Mouse (Mus musculus) cerebellum, postnatal 36 days (tissue): ENCODE measurements around the gene Nlgn2.
"Not testable (repeated sequence)": the region's sequence is repeated elsewhere in the genome, so short reads cannot be mapped to it uniquely, and the experiment has no call there.

Experiments used
- DNase-seq, 2 experiments: peaks; one replicate each; pipeline ENCODE4 v3.0.0; 2021 to 2022; ENCODE audit warnings: mixed read lengths in 2 of 2

Gene Nlgn2

DNA sequence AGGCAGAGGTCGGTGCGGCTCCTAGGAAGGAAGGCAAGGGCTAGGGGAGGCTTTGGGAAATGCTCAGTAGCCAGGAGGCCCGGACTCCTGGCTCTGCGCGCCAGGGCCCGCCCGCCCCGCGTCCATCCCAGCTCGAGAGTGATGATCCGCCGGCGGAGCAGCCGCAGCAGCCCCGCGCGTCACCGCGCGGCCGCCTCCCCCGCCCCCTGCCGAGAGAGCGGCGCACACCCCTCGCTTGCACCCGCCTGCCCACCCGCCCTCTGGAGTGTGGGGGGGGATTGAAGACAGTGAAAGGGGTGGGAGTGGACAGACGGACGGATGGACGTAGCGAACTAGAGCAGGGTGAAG, at the start of gene Nlgn2:
TSS of gene Nlgn2 (minus strand) at position 181 of the 348 bp plus-strand sequence.
- peak in 1 of 2 experiments; percentile 84 for DNase-seq

DNA sequence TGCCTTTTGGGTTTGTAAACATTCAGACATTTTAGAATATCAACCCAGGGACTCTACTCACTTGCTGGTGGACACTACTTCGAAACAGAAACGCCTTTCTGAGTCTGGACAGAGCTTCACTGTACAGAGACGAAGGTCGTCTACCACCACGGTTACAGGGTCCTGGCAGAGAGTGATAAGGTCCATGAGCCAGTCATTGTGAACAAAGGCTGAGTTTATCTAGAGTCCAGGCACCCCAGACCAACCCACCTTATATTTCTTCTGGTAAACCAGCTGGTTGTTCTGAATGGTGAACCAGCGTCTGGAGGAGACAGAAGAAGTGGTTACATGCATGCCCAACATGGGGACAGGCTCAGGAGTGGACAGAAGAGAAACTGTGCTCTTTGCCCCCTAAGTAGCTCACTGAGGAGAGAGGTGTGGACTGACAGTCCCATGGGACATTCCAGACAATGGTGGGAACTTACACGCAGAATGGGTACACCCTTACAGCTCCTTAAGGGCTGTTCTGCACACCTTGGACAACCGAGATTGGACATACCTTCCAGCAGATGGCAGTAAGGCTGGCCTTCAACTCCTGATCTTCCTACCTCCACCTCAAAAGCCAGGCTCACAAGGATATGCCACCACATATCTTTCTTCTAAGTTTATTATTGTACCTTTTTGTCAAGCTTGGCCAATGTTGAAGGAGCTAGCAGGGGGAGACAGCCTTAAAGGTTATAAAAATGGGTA, 49.5 kb upstream of the Nlgn2 start:
- no peak for DNase-seq

DNA sequence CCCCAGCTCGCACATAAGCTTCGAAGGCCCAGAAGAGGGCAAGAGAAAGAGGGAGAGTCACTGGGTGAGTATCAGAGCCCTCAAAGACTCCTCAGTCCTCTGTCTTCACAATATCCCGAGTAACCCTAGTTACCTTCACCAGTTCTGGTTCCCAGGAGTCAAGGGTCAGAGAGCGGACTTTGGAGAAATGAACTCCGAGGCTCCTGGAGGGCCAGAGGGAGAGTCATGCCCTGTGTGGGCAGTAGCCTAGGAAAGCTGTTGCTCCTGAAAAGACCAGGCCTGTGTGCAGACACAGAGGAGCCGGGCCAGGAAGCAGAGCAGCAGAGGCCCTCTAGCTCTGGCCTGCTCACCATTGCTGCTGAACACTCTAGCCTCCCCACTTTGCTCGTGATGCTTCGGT, 47.1 kb upstream of the Nlgn2 start:
- no peak for DNase-seq

DNA sequence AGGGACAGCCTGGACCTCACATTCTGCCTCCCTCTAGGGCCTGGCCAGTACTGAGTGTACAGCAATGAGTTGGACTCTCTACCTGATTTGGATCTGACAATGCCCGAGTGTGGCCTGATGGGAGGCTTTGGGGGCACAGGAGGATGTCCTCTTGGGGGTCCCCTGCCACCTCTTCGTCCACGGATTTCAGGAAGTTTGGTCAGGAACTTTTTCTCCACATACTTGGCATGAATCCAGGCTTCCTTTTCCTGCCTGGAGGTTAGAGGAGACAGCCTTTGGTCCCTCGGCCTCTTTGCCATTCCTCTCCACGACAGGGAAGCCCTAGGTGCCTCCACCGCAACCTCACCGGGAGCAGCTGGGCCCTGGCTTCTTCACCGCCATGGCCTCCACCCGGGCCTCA, 46.7 kb upstream of the Nlgn2 start:
- no peak for DNase-seq

DNA sequence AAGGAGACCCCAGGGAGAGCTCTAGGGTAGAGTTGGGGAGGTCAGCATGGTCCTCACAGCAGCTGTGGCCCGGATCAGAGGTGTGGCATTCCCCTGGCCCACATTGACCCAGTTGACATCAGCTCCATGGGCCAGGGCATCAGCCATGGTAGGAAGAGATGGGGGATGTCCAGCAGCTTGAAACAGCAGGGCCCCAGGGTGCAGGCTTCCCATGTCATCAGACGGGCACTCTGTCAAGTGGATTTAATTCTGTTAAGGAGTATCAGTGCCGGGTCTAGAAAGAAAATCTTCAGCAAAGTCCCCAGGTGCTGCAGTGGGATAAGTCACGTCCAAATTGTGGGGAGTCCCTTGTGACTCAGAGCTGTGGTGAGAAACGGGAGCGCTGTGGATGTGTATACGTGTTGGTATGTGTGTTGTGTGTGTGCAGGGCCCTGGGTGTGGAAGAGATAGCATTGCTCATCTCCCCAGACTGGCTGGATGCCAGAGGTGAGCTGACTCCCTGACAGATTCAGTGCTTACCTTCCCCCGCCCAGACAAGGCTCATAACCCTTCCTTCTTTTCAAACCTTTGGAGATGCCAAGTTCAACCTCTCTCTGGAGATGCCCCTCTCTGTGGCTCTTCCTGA, 46.1 kb upstream of the Nlgn2 start:
- DNase-seq: no peak

DNA sequence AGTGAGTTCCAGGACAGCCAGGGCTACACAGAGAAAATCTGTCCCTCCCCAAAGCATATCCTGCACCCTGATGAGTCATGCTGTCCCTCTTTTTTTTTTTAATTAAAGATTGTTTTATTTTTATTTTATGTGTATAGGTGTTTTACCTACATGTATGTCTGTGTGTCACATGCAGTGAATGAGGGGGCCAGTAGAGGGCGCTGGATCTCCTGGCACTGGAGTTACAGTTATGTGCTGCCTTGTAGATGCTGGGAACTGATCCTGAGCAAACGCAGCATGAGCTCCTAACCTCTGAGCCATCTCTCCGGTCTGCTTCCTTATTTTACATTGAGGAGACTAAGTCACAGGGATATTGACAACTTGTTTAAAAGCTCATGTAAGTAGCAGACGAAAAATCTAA, 45.5 kb upstream of the Nlgn2 start:
- DNase-seq: peak; percentile 41 to 45

DNA sequence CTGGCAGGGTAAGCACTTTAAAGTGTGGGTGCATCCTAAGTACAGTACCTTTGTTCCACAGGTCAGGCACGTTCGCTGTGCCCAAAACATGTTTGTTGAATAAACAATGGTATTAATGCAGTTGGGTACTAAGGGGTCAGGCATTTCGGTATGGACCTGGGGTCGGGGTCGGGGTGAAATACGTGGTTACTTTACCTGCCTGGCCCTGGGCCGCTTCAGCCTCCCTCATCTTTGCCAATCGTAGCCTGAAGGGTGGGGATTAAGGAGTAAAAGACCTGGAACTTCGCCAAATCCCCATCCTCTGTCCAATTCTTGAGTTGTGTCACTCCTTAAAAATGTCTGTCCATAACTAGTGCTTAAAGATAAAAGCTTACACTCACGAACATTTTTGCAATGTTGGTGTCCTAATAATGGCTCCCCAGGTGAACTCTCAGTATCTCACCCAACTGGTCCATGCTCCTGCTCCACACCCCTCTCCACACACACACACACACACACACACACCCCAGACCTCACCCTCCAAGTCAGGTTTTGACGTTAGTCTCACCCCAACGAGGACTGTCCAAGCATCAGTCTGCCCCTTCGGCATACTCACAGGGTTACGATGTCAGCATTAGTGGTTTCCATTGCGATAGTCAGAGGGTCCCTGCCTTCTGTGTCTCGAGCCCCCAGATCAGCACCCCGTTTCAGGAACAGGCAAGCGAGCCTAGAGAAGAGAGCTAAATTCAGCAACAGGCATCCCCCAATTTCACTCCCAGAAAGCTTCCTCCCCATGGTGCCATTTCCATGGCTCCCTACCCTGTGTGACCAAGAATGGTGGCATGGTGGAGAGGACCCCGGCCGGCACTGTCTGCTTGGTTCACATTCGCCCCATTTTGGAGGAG, 44.4 kb upstream of the Nlgn2 start:
- DNase-seq: no peak

DNA sequence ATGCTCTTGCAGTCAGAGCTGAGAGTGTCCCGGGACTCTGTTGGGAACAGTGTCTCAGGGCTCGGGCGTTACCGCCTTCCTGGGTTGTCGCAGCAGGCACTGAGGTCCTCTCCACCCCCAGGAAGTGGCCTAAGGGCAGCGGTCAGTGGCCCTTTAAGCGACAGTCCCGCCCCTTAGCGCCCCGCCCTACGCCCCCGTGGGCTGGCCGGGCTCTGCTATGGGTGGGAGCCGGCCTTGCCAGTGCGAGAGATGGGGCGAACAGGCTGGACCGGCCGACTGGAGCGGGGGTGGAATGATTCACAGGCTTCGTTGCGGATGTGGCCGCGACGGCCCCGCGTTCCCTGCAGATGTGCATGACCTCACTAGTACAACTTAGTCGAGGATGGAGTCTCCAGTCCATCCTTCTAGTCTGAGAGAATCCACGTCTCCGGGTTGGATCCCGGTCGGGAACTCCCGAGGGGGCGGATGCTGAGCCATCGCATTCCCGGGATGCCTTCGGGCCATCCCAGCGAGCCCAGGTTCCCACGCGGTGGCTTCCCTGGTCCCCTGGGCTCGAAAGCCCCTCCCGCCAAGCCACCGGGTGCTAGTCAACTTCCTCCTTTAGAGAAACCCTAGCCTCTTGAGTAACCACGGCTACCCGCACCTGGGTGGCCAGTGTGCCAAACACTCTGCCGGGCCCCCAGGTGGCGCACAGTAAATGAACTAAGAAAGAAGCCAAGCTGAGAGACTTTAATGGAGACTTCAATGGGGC, 43.4 kb upstream of the Nlgn2 start, which contains the start of gene Kctd11:
TSS of gene Kctd11 (minus strand) at position 554 of the 751 bp plus-strand sequence.
- DNase-seq: peak; percentile 69 to 81

DNA sequence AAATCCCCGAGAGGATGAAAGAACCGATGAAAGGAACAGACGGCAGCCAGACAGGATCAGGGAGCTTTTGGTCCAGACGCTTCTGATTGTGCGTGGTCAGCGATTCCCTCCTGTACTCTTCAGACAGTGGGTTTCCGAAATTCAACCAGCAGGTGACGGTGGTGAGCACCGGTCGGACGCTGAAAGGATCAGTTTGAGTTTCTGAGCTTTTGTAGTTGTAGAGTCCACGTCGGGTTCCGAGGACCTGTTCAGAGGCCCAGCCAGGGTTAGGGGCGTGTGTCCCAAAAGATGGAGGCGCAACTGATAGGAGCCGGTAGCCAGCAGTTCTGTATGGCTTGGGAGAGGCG, 42.9 kb upstream of the Nlgn2 start:
- DNase-seq: peak; percentile 63 to 64

DNA sequence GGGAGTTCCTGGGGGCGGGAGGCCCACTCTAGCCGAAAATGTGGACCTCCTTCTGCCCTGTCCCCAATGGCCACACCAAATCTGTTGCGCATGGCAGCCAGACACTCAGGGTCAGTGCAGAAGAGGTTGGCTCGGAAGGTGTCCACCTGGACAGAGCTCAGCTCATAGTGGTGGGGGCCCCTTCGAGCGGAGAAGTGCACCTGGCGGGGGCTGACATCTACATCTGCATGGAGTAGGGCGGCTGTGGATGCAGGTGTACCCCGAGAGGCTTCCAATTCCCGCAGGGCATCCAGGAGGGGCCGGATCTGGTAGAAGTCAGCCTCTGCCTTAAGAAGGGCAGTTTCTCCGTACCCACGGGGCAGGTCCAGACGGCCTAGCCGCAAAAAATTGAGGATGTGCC, 42.1 kb upstream of the Nlgn2 start:
- DNase-seq: no peak

DNA sequence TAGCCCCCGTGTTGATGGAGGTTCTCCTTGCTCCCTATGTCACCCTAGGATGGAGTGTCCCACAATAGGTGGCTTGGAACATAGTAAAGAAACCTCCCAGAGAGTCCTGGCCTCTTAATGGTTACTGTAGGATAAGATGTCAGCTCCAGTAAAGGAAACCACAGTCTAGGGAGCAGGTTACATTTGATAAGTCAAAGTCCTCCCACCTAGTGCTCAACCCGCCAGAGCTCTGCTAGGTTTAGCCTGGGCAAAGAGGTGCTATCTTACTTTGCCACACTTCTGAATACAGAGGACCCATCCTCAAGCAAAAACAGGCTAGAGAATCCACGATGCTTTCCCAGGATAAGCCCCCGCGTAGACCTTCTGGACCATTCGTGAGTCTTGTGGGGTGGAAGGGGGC, 41.4 kb upstream of the Nlgn2 start:
- no peak for DNase-seq

DNA sequence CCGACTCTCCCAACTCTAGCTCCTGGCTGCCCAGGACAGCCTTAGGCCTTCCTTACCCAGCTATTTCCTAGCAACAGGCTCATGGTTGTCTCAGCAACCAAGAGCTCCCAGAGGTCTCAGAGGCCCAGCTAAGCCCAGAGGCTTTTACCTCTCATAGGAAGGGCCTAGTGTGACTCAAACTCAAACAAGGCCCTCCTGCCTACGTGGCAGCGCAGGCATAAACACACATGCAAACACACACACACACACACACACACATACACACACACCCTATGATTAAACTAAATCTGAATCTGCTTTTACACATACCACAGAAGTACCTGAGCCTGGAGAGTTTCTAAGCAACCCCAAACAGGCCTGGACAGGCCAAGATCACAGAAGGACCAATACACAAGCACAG, 40.8 kb upstream of the Nlgn2 start:
- DNase-seq: no peak

DNA sequence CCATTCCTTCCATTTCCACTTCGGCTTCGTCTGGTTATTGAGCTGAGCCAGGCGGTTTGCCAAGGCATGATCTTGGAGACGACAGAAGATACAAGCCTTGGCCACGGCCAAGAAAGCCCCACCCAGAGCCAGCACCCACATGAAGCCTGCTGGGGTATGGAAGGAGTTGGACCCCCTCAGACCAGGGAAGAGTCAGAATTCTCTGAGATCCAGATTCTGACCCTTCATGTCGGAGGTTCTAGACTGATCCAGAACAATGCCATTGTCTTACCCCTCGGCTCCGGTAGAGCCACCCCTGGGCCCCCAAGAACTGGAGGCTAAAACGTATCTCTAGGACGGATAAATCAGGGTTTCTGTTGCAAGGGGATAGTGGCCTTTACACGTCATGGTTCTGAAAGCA, 40.3 kb upstream of the Nlgn2 start, which contains the start of gene Tmem95:
TSS of gene Tmem95 (minus strand) at position 141 of the 400 bp plus-strand sequence.
- DNase-seq: no peak

DNA sequence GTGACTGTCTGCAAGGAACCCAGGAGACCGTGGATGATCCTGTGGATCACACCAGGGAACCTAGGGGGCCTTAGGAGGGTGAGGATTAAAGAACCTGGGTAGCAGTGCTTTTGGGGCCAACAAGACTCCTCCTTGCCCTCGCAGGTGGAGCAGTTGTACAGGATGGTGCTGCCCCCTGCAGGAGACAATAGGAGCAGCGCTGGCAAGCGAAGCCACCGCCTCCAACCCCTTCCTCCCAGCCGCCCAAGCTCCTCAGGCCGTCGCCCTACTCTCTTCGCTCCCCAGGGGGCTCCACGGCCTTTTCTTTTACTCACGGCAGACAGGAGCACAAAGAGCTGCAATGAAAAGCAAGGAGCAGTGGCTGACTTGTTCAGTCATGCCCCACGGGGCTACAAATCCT, 39.3 kb upstream of the Nlgn2 start:
- DNase-seq: peak; percentile 86 to 87

DNA sequence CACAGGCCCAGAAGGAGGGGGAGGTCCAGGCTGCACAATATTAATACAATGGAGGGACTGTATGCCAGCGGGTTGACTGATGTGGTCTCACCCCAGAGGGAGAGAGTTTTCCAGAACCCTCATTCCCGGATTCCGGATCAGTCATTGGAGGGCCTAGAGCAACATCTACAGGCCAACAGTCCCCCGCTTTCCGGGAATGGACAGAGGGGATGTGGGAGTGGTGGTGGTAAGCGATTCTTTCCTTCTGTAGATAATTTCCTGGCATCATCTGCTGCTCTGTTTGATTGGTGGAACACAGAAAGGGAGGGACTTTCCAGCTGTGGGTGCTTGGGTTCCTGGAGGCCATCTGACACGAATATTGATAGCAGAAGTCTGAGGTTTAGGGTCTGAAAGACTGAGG, 38.6 kb upstream of the Nlgn2 start:
- no peak for DNase-seq

DNA sequence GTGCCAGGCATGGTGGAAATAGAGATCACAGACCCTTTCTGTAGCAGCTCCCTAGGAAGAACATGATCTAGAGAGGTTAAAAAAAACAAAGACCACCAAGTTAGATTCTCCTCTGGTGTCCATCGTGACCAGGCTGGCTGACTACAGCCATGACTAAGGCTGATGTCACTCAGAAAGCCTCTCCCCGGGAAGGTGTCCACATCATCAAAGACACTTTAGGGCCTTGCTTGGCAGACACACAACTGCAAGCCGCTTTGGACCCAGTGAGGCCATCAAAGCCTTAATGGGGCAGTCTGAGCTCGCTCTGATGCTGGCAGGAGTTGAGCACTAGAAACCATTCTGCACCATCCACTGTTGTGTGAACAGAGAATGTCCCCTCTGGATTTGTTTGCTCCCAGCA, 34.9 kb upstream of the Nlgn2 start:
- no peak for DNase-seq

DNA sequence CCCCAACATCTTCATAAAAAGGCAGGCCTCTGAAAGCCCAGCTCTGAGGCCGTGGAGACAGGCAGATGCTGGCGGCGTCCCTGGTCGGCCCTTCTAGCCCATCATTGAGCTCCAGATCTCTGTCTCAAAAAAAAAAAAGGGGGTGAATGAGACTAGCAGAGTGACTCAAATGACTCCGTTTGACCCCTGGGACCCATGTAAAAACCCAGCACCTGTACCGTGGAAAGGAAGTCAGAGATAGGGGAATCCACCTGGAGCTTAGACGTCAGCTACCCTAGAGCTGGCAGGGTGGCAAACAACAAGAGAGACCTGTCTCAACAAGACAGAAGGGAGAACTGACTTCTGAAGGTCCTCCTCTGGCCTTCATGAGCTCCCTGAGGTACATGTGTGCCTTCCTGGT, 34.2 kb upstream of the Nlgn2 start:
- DNase-seq: no peak

DNA sequence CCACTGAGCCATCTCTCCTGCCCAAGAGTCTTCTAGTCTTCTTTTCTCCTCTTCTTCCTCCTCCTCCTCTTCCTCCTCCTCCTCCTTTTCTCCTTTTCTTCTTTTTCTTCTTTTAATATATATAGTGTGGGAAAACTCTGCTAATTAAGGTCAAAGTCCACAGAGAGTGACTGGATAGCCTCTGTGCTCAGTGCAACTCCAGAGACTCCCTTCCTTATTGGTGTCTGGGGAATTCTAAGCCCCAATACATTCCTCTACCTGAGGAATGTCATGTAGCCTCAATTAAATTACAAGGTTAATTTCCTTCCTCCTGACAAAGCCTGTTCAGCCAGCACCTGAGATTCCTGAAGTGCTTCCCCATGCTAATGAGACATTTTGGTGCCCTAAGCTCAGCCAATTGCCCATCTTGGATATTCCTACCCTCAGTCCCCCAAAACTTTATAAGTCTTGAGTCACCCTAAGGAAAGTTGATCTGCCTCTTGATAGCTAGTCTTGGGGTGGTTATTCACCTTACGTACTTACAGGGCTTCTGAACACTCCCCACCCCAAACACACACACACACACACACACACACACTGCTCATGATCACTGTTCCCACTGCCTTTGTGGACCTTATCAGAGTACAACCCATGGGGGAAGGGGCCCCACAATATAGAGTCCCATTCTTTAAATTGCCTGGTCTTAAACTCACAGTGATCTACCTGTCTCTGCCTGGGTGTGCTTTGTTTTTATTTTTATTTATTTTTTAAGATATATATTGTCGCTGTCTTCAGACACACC, 32.9 kb upstream of the Nlgn2 start:
- DNase-seq: no peak

DNA sequence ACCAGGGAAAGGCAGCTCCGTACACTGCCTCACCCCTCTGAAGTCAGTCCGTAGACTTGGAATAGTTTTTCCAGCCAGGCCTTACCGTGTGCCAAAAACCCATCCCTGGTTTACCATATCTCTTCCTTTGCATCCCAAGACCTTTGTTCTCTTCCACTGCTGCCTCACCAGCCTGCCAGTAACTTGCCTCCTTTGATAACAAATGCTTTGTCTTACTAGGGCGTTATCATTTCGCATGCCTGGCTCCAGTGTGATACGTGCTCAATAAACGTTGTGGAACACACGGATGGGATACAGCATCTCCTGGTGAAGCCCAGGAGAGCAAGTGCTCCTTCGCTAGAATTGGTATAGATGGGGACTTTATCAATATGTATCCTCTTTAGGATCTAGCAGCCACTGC, 29.8 kb upstream of the Nlgn2 start:
- no peak for DNase-seq

DNA sequence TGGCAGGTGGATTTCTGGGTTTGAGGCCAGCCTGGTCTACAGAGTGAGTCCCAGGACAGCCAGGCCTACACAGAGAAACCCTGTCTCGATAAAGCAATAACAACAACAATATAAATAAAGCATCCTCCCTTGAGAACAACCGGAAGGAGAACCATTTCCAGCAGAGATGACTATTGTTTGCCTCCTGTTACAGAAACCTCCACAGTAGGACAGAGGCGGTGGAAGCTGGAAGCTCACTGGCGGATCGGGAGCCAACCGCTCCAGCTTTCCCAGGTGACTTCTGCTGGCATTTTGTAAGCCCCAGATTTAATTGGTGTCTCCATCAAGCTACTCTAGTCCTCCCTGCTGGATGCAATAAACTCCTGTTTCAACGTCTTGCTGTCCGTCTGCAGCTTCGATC, 28.0 kb upstream of the Nlgn2 start:
- DNase-seq: no peak

DNA sequence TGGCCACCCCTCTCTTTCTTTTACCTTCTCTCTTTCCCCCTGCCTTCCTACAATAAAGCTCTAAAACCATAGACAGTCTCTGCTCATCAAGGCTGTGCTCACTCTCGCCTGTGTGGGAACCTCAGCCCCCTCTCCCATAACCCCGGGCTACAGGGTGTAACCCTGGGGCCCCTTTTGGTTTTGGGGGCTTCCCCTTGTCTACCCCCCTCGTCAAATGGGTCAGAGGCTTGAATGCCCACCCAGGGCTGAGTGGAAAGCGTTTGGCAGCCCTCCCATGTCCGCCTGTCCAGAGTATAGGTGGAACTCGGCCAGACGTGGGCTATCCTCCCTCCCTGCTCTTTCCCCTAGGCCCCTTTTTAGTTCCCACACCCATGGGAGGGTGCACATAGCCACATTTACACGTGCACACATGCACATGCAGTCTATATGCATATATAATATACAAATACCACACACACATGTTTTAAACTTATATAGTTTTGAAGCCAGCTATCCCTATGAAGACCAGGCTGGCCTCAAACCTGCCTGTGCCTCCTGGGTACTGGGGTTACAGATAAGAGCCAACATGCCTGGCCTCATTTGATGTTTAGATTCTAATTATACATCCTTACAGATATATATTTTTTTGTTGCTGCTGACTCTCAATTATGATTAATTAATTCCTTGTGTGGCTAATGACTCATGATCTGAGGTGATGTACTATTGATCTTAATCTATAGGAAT, 26.7 kb upstream of the Nlgn2 start:
- DNase-seq: no peak

DNA sequence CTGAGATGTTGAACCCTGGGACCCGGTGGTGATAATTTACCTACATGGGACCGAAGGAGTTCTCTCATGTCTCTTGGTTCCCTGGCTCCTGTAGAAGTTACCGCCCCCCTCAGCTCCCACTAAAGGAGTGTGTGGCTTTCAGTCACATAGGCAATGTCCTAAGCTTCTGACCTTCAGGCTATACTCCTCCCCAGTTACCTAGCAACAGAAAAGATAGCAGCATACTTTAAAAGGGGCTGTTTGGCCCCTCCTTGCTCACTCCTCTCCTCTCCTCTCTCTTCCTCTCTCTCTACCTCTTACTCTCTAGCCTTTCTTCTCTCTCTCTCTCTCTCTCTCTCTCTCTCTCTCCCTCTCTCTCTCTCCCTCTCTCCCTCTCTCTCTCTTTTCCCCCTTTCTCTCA, 26.1 kb upstream of the Nlgn2 start:
- not testable (repeated sequence) for DNase-seq
